Mouse (Mus musculus) gastrocnemius, adult 18-20 months (tissue): ENCODE results near the gene 4932438H23Rik. TPM values are rescaled to one million over a fixed set of nuclear protein-coding genes. Genes with fewer than 3 reads are reported as not detected.

Source experiments
- DNase-seq: peaks from one replicate; pipeline ENCODE4 v3.0.0; 2021; ENCODE audit warnings: low spot score
- long read RNA-seq, 2 experiments: library from polyadenylated mRNA; stranded (forward); transcript quantifications; one replicate each; pipeline ENCODE4 v2.0.0; 2021
- total RNA-seq, 2 experiments: library from RNA; stranded (reverse); gene quantifications; 2 replicates each; pipeline ENCODE4 v1.2.3; 2021

Gene 4932438H23Rik
- under 1 TPM; 0.24 to 0.62 TPM for total RNA-seq
- long read RNA-seq, experiment 1, result 0 reads
- long read RNA-seq, experiment 2, result 0 reads

DNA sequence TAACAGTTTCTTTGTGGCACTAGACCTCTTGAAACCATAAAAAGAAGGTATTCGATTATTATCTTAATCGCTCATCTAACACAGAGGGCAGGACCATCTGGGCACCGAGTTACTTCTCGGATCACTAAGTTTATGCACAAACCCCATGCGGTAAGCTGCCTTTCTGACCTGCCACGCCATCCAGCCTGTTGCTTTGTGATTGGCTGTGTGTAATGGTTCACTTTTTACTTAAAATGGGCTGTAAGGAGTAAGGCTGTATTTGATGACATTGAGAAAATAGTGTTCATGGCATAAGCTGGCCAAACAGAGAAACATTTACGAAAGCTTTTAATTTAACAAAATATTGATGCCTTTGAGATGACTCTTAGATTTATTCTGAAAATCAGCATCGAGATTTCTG, at the start of gene 4932438H23Rik:
Gene 4932438H23Rik (minus strand): TSS at position 101 of the 400 bp plus-strand sequence.
- no peak for DNase-seq

DNA sequence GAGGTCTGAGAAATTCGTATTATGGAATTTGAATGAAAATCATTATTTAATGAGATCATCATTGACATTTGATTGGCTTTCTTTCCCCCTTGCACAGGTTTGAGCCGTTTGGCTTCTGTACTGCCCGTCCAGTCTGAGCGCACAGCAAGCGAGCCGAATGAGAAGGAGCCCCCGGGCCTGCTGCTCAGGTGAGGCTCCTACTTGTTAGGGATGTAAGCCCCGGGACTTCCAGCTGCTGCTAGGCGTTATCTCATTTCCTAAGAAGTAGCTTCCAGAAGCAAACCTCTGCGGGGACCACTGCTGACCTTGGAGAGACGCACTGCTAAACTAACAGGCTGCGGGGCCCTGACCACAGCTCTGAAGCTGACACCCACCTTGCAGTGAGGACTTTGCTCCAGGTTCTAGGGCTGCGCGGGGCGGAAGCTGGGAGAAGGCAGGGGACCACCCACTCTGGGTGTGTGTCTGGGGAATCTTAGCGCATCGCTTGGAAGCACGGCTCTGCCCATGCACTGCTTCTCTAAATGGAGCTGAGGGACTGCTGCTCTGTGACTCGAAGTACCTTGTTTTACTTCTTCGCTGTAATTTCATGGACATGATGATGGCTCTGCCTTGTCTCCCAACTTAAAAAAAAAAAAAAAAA, 46.2 kb upstream of the 4932438H23Rik start:
- no peak for DNase-seq

DNA sequence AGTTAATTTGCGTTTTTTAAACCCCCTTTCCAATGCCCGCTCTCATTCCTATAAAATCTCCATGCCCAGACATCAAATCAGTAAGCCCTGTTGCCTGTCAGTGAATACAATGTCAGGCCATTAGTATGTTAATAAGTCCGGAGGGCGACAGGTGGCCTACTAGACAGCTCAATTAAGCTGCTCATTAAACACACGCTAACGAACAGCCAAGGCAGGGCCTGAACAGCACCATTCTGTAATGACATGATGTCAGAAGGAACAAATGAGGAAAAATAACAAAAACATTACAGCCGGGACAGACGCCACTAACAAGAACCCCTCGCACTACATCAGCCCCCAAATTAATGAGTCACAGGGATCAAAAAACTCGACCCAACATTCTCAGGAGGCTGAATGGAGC, 45.5 kb upstream of the 4932438H23Rik start:
- DNase-seq, result no peak

- DNase-seq, result no peak
Measured at GRCm38 (mm10) chr16:91140056-91140455, 45.1 kb upstream of the 4932438H23Rik start.

DNA sequence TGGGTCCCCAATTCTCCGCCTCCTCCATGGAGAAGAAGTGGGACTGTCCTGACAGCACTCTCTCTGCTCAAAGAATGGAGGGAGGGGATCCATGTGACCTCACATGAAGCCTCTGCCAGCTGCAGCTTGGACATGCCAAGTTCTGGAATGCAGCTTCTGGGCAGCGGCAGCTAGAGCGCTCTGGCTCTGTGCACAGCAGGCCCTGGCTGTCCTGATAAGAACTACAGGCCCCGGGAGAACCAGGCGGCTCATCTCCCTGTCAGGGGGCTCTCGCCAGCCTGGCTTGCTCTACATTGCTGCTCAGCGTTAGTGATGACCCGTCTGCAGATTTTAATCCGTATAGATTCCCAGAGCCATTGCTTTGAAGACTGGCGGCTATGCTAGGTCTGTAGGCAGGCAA, 44.6 kb upstream of the 4932438H23Rik start:
- DNase-seq, result no peak

- DNase-seq, result no peak
Measured at GRCm38 (mm10) chr16:91138736-91139135, 43.8 kb upstream of the 4932438H23Rik start.

GRCm38 (mm10) chr16:91138151-91138550, 43.2 kb upstream of the 4932438H23Rik start:
- no peak for DNase-seq

DNA sequence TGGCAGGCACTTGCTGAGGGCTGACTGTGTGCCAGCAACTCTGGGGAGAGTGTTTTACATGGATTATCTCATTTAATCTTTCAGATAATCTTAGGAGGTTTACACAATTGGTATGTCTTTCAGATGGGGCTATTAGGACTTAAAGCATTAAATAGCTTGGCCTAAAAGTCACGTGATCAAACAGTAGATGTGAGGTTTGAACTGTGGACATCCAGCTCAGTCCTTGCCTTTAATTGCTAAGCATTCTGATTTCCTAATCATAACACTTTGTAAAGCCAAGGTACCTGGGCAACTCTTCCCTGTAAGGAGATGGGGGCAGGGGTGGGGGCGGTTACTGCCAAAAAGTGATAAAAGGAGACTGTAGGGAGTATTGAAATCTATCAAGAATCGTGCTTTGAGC, 41.7 kb upstream of the 4932438H23Rik start:
- no peak for DNase-seq

GRCm38 (mm10) chr16:91129916-91130315, 35.0 kb upstream of the 4932438H23Rik start:
- no peak for DNase-seq

DNA sequence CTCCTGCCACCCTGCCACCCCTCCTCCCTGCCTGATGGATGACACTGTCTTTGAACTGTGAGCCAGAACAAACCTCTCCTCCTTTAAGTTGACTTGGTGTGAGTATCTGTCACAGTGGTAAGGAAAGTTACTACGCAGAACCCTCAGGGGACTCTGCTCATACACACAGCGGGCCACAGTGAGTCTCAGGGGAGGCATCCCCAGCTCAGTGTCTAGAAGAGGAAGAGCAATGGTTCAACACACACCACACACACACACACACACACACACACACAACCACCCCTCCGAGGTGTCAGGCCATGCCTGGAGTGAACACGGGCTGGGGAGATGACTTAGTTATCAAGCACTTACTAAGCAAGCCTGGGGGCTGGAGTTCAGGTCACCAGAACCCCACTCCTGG, 33.5 kb upstream of the 4932438H23Rik start:
- no peak for DNase-seq

DNA sequence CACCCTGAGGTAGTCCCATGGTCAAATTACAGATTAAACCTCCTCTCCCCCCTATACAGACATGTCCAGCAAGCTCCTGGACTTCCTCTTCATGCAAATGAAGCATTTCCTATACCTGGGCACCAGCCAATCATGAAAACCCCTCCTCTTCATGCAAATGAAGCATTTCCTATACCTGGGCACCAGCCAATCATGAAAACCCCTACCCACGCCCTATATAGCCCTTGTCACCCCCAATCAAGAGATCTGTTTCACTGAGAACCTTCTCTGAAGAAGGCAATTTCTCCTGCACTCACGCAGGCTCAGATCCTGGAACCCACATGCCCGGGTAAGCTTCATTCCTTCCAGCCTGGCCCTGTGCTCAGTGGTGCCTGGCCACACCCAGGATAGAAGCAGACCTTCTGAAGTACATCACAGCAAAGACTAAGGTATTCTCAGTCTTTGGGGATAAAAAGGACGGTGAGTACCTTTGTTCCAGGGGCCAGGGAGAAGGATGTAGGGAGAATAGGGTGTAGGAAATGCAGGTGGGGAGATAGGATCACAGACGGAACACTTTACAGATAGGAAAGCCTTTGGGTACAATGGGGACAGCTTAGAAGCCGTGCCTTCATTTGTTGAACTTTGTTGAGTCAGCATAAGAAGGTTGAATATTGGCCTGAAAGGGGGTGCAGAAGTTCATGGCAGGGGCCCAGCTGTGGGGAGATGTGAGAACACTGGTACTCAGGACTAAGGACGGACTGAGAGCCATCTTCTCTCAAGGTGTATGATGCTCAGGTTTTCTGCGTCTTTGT, 32.0 kb upstream of the 4932438H23Rik start:
- DNase-seq, result no peak

DNA sequence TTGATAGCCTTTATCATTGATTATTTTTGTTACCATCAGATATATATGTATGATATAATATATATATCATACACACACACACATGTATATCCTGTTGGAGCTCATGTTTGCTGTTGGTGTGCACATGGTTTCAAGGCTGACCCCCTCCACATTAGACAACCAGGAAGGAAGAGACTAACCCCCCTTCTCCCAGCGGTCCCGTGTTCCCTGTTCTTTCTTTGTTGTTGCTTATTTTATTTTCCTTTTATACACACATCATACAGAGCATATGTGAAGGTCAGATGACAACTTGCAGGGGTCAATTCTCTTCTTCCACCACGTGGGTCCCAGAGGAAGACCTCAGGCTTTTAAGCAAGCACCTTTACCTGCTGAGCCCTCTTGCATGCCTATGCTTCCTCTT, 29.3 kb upstream of the 4932438H23Rik start:
- DNase-seq, result no peak

GRCm38 (mm10) chr16:91123821-91124220, 28.9 kb upstream of the 4932438H23Rik start:
- no peak for DNase-seq

DNA sequence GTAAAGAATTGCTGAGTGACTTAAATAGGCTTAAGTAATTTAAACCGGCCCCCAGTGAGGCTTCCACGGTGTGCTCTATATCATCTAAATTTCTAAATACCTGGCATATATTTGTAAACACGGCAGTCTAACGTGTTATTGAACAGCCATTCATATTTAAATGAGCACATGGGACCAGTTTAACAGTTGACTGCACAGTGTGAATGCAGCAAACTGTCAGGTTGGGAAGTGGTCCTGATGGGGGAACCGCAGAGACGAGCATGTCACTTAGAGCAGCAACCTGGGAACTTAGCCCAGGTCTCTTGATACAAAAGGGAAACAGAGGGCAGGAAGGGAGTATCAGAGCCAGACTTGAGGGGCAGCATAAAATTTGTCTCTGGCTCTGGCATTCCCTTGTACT, 25.0 kb upstream of the 4932438H23Rik start:
- no peak for DNase-seq

DNA sequence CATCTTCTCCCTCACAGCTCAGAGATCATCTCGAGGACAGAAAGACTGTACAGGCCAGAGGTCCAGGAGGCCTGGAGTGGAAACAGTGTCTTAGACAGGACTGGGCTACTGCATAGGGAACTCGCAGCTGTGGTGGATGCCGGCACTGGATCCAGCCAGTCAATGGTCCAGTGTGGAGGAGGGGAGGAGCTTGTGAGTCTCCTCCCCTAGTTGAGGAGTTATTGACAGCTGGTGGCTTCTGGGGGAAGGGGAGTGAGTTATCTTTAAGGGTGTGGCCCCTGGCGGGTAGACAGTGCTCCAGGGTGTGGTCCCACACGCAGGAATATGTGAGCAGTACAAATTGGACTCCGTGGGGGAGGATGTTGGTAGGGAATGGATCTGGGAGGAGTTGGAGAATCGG, 21.8 kb upstream of the 4932438H23Rik start:
- DNase-seq, result no peak

- no peak for DNase-seq
Measured at GRCm38 (mm10) chr16:91116006-91116405, 21.1 kb upstream of the 4932438H23Rik start.

GRCm38 (mm10) chr16:91110999-91111535, 16.1 kb upstream of the 4932438H23Rik start:
- DNase-seq, result no peak

- no peak for DNase-seq
Measured at GRCm38 (mm10) chr16:91107608-91108007, 12.7 kb upstream of the 4932438H23Rik start.

DNA sequence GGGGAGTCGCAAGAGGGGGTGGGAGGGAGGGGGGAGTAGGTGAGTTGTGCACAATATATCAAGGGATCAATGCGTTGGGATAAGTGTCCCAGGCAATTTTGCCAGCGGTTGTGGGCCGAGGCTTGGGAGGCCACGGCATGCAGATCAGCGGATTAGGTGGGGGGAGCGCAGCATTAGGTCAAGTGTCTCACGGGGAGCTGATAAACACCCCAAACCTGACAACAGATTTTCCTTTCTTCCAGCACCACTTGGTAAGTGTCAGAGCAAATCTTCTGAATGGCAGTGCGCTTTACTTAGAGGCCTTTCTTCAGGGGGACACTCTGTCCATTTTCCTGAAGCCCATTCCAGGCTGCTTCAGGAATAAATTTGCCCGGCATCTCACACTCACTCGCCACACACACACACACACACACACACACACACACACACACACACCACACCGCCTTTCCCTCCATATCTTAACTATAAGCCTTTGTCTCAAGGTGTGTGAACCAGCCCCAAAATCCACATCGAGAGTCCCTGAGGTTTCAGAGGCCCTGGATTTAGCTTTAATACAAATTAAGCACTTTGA, 10.6 kb upstream of the 4932438H23Rik start:
- no peak for DNase-seq

GRCm38 (mm10) chr16:91104821-91105480, 10.0 kb upstream of the 4932438H23Rik start:
- DNase-seq, result no peak

- no peak for DNase-seq
Measured at GRCm38 (mm10) chr16:91103386-91103785, 8.5 kb upstream of the 4932438H23Rik start.

GRCm38 (mm10) chr16:91100484-91100883, 5.6 kb upstream of the 4932438H23Rik start:
- no peak for DNase-seq
